Mouse (Mus musculus) kidney, postnatal 0 days (tissue): ENCODE measurements around the gene Mnat1. TPM values are rescaled to one million over a fixed set of nuclear protein-coding genes. Genes with fewer than 3 reads are reported as not detected.
"Not testable (repeated sequence)": the region's sequence is repeated elsewhere in the genome, so short reads cannot be mapped to it uniquely, and the experiment has no call there.

ENCODE experiments used
- ATAC-seq: fragments of 200-750 bp; cut with Nextera tagmentation; replicated peaks from 2 replicates; pipeline ENCODE4 v1.8.0; 2017; ENCODE audit warnings: low read depth, moderate number of reproducible peaks, moderate TSS enrichment, moderate library complexity; ENCODE audit not compliant: low FRiP score
- DNase-seq: peaks from one replicate; pipeline ENCODE4 v3.0.0-alpha.2; 2016; ENCODE audit warnings: low spot score
- H3K27ac ChIP-seq: fragments of 300-500 bp; sonication (generic); 2 replicates; pipeline ENCODE4 v1.5.1; 2014; ENCODE audit warnings: mild to moderate bottlenecking
- H3K27me3 ChIP-seq: fragments of 300-500 bp; sonication (generic); 2 replicates; pipeline ENCODE4 v1.6.1; 2014; ENCODE audit warnings: low read length, mixed read lengths; ENCODE audit not compliant: insufficient read depth
- H3K36me3 ChIP-seq: fragments of 300-500 bp; sonication (generic); 2 replicates; pipeline ENCODE4 v1.6.1; 2014; ENCODE audit warnings: low read length, mixed read lengths; ENCODE audit not compliant: insufficient read depth
- H3K4me1 ChIP-seq: fragments of 300-500 bp; sonication (generic); replicated peaks from 2 replicates; pipeline ENCODE4 v1.6.1; 2014; ENCODE audit warnings: antibody characterized with exemption, low read length, mixed read lengths; ENCODE audit not compliant: insufficient read depth
- H3K4me2 ChIP-seq: fragments of 300-500 bp; sonication (generic); 2 replicates; pipeline ENCODE4 v1.6.1; 2014; ENCODE audit warnings: mild to moderate bottlenecking, low read length, moderate library complexity, mixed read lengths
- H3K4me3 ChIP-seq: fragments of 300-500 bp; sonication (generic); replicated peaks from 2 replicates; pipeline ENCODE4 v1.5.1; 2014; ENCODE audit warnings: low read depth, low read length
- H3K9ac ChIP-seq: fragments of 300-500 bp; sonication (generic); 2 replicates; pipeline ENCODE4 v1.6.1; 2014; ENCODE audit warnings: low read depth, low read length
- H3K9me3 ChIP-seq: fragments of 300-500 bp; sonication (generic); replicated peaks from 2 replicates; pipeline ENCODE4 v1.6.1; 2016; ENCODE audit warnings: low read length, inconsistent platforms, mixed read lengths
- CTCF ChIP-seq: IDR thresholded peaks from 2 replicates; pipeline ENCODE4 v1.5.1; 2016; ENCODE audit warnings: antibody characterized with exemption, low read depth, mild to moderate bottlenecking, moderate library complexity
- WGBS: fragments of 180-500 bp; shearing (Covaris S2); extraction: QIAGEN DNeasy Blood & Tissue Kit; methylation state at CpG from one replicate; pipeline ENCODE4 v1.1.7; 2014; 5-methylcytosine and 5-hydroxymethylcytosine counted together
- polyA plus RNA-seq: library from polyadenylated mRNA; unstranded; fragments of >200 nt; fragmentation: Nextera tagmentation; extraction: Ambion mirVana; gene quantifications from 2 replicates; pipeline ENCODE4 v1.2.1, GENCODE M21; 2015

Gene Mnat1
- polyA plus RNA-seq = 38.0 and 38.1 TPM in 2 replicates

DNA sequence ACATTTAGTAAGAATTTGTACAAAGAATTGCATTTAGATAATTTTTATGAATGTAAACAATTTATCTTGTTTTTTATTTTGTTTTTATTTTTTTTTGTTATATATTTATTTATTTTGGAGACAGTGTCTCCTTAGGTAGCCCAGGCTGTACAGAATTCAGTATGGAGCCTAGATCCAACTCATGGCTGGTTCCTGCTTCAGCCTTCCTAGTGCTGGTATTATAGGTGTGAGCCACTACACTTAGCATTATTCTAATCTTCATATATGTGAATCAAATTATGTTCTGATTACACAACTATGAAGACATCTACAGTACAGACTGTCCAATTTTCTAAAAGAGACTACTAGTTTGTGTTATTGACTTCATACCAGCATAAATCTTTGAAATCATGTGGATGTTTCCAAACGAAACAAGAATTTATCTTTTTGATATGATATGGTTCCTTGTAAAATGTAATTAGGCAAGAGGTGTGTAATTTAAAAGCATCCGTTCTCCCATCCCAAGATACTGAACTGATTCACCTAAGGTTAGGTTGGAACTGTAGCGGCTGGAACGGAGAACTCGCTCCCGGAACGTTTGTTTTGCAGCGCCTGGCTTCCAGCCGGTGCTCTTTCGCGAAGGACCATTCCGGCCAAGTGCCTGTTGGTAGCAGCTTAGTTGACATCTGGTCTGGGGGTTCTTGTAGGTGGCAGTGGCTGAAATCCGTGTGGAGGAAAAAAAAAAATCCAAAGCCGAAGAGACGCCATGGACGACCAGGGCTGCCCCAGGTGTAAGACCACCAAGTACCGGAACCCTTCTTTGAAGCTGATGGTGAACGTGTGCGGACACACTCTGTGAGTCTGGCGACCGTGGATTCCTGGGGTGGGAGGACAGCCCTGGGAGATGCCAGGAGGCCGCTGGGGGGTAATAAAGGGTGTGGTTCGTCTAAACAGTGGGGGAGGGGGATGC is at the start of gene Mnat1:
TSS of gene Mnat1 (plus strand) at position 625 of the 949 bp plus-strand sequence.
- 1% methylated on average over 23 of the region's 23 CpGs for WGBS
- TF ChIP-seq CTCF = no peak
- H3K27ac ChIP-seq = peak within 1 kb of the TSS; percentile 84
- H3K4me2 ChIP-seq = peak within 1 kb of the TSS; percentile 63
- peak; percentile 78 for DNase-seq
- no peaks in the 10 kb centered on the region for H3K9me3 ChIP-seq
- H3K4me1 ChIP-seq = no peaks in the 10 kb centered on the region
- peak within 1 kb of the TSS; percentile 85 for H3K4me3 ChIP-seq
- H3K27me3 ChIP-seq = no peaks in the 10 kb centered on the region
- H3K9ac ChIP-seq = peak within 1 kb of the TSS; percentile 82
- no peaks in the 10 kb centered on the region for H3K36me3 ChIP-seq
- ATAC-seq = peak; percentile 76

GRCm38 (mm10) chr12:73081828-73082227 is 41.7 kb upstream of the Mnat1 start:
- not testable (repeated sequence) for H3K36me3 ChIP-seq, ATAC-seq, H3K27me3 ChIP-seq

DNA sequence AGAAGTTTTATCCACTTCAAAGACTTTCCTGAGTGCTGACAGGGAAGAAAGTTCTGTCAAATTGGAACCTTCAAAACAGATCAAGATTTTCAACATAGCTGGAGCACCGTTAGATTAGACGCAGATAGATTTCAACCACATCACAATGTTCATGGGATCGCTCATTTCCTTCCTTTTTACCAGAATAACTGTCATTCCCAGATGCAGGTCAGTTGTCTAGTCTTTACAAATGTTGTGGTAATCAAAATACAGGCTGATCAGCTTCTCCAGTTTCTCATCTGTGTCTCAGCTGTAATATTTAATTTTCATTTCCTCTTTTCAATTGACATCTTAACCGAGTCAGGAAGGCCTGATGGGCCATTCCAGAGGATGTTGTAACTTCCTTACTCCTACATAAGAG is 39.7 kb upstream of the Mnat1 start:
- no peaks in the 10 kb centered on the region for H3K27me3 ChIP-seq
- H3K4me1 ChIP-seq = no peaks in the 10 kb centered on the region
- no peak overlapping the region for H3K4me2 ChIP-seq
- H3K36me3 ChIP-seq = no peaks in the 10 kb centered on the region
- 80% methylated on average over 4 of the region's 4 CpGs for WGBS
- no peak for TF ChIP-seq CTCF
- H3K4me3 ChIP-seq = no peak overlapping the region
- DNase-seq = no peak
- H3K9ac ChIP-seq = no peak overlapping the region
- H3K27ac ChIP-seq = no peak overlapping the region
- no peaks in the 10 kb centered on the region for H3K9me3 ChIP-seq
- no peak for ATAC-seq

More at GRCm38 (mm10) chr12:73081828-73082227, 41.7 kb upstream of the Mnat1 start:
- not testable (repeated sequence) for H3K4me1 ChIP-seq, H3K4me2 ChIP-seq, H3K27ac ChIP-seq, H3K9me3 ChIP-seq, H3K4me3 ChIP-seq, DNase-seq, H3K9ac ChIP-seq
- 85% methylated on average over 4 of the region's 4 CpGs for WGBS

DNA sequence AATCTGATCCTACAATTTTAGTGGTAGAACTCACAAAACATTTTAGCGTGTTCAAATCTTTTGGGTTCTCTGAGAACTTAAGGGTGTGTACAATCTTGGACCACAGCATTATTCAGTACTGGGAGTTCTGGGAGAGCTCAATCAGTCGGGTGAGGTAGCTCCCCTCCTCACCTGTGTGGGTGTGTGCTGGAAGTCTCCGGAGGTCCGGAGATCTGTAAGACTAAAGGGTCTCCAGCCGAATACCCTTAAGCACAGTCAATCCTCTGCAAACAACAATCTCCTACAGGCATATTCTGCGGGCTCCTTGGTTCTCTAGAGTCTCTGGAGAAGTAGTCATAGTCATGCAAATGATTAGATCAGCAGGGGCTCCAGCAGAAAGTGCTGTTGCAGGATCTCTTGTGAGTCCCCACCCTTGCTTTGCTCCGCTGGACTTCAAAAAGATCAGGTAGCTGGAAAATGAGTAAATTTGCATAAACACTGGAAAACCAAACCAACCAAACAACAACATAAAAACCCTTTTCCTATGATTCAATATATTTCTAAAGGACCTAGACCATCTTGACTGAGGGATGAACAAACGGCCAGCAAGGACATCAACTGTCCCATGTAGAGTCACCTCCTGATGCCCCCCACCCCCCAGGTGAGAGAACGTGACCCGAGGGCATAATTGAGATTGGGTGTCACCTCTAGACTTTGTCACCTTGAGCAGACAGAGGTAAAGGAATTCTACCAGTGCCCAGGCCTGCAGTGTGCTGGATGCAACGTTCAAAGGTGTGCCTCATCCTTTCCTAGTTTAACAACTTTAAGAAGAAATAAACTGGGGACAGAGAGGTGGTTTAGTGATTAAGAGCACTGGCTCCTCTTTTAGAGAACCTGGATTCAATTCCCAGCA is 37.5 kb upstream of the Mnat1 start:
- no peaks in the 10 kb centered on the region for H3K36me3 ChIP-seq
- no peaks in the 10 kb centered on the region for H3K4me1 ChIP-seq
- no peak overlapping the region for H3K27ac ChIP-seq
- TF ChIP-seq CTCF = no peak
- no peak for ATAC-seq
- no peak for DNase-seq
- no peak overlapping the region for H3K4me2 ChIP-seq
- H3K9me3 ChIP-seq = no peaks in the 10 kb centered on the region
- H3K27me3 ChIP-seq = no peaks in the 10 kb centered on the region
- no peak overlapping the region for H3K9ac ChIP-seq
- 32% methylated on average over 11 of the region's 11 CpGs for WGBS
- no peak overlapping the region for H3K4me3 ChIP-seq

DNA sequence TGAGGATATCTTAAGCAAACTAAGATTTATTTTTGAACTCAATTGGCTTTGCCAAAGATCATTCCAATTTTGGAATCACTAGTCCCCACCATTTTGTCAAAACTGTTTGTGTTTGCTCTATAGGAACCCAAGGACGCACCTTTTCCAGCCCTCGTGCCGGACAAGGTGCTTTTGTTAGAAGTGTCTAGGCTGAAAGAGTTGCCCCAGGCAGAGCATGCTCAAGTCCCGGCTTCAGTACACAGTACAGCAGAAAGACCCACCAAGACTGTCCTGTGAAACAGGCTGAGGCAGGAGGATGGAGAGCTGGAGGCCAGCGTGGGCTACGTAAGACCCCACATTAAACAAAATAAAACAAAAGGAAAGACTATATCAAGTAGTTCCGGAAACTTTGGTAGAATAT is 36.4 kb upstream of the Mnat1 start:
- no peak for TF ChIP-seq CTCF
- WGBS = 89% methylated on average over 7 of the region's 7 CpGs
- H3K4me3 ChIP-seq = no peak overlapping the region

DNA sequence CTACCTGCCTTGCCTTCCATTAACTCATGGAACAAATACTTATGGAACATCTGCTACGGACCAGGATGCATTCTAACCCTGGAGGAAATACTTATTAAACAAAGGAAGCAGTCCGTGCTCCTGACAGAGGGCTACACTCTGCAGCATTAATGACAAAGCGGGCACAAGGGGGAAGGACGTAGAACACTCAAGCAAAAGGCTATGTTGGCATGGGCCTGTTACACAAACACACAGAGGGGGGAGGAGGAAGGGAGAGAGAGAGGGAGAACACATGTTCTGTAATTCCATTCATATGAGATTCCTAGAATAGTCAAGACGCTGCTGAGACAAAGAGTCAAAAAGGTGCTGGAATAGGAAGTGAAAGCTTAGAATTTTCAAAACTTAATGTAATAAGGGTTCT is 35.0 kb upstream of the Mnat1 start:
- ATAC-seq = no peak
- DNase-seq = no peak
- 66% methylated on average over 5 of the region's 5 CpGs for WGBS

More for the DNA sequence above, 36.4 kb upstream of the Mnat1 start:
- no peak for ATAC-seq
- H3K4me2 ChIP-seq = no peak overlapping the region
- H3K36me3 ChIP-seq = no peaks in the 10 kb centered on the region
- no peaks in the 10 kb centered on the region for H3K9me3 ChIP-seq
- no peaks in the 10 kb centered on the region for H3K4me1 ChIP-seq
- H3K9ac ChIP-seq = no peak overlapping the region
- no peaks in the 10 kb centered on the region for H3K27me3 ChIP-seq
- DNase-seq = no peak
- H3K27ac ChIP-seq = no peak overlapping the region

More for the DNA sequence above, 35.0 kb upstream of the Mnat1 start:
- H3K4me3 ChIP-seq = no peak overlapping the region
- no peaks in the 10 kb centered on the region for H3K36me3 ChIP-seq
- H3K27me3 ChIP-seq = no peaks in the 10 kb centered on the region
- no peak overlapping the region for H3K27ac ChIP-seq
- no peaks in the 10 kb centered on the region for H3K9me3 ChIP-seq
- H3K9ac ChIP-seq = no peak overlapping the region
- TF ChIP-seq CTCF = no peak
- no peaks in the 10 kb centered on the region for H3K4me1 ChIP-seq
- no peak overlapping the region for H3K4me2 ChIP-seq
